In the genomic region with DNA sequence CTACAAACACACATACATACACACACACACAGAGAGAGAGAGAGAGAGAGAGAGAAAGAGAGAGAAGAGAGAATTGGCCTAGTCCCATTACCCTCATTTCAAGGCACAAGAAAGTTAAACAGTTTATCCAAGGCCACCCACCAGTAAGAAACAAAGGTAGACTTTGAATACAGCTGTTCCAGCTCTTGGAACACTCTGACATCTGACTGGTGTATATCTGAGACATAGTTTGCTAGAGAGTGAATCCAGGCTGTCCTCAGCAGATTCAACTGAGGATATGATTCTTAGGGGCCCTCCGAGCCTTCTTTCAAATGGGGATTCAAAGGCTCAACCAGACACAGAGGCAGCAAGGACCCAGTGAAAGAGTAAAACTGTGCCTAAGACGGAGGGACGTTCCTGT, we compare ENCODE assay signal across 16 mouse cellular contexts. TPM values are rescaled to one million over a fixed set of nuclear protein-coding genes. Genes with fewer than 3 reads are reported as not detected.
DNase-seq lines count a peak whose midpoint lies in the region; ATAC-seq and TF ChIP-seq lines count a peak whose summit lies in the region.
"Had no signal": no experiment of that assay in that cellular context is flagged by ENCODE, and none has a peak within 500 bp of the region (broad histone marks: within the 10 kb centered on the region; RNA-seq: fewer than 3 reads in every experiment).

No protein-coding gene starts in this region.

- WGBS in kidney, embryonic 14.5 days = 76% methylated on average over 3 of the region's 3 CpGs
- 42% methylated on average over 3 of the region's 3 CpGs for WGBS in lung, embryonic 16.5 days
- WGBS in intestine, embryonic 14.5 days = 51% methylated on average over 3 of the region's 3 CpGs
- 78% methylated on average over 3 of the region's 3 CpGs for WGBS in small intestine, adult 2 months

- no peaks in the 10 kb centered on the region for H3K36me3 ChIP-seq in kidney, embryonic 14.5 days (ENCODE audit: control insufficient read depth, insufficient read depth, low read length)
- no peaks in the 10 kb centered on the region for H3K36me3 ChIP-seq in lung, embryonic 16.5 days (ENCODE audit: control insufficient read depth, insufficient read depth, low read length)
- no peaks in the 10 kb centered on the region for H3K36me3 ChIP-seq in intestine, embryonic 14.5 days (ENCODE audit: control insufficient read depth, insufficient read depth, low read length)
- H3K36me3 ChIP-seq in small intestine, adult 2 months (ENCODE audit: control insufficient read depth, insufficient read depth, low read length) = no peaks in the 10 kb centered on the region
- H3K36me3 ChIP-seq: embryonic facial prominence, embryonic 12.5 days; limb, embryonic 13.5 days had no signal

- no peak for DNase-seq in kidney, adult 9 months
- no peak for DNase-seq in lung, postnatal 14 days
- DNase-seq in intestine, embryonic 14.5 days (ENCODE audit: low spot score) = no peak
- no peak for DNase-seq in thymus, postnatal 36 days
- no peak for DNase-seq in right cerebral cortex, adult 2 months (ENCODE audit: low spot score in 2 of 2)
- DNase-seq: adrenal gland, adult 2 months; cerebellum, adult 2 months; gastrocnemius, postnatal 25 days; heart, postnatal 4 days; midbrain, embryonic 14.5 days; thymus, postnatal 14 days had no signal

- H3K9me3 ChIP-seq in kidney, embryonic 14.5 days (ENCODE audit: control insufficient read depth, low read length) = no peaks in the 10 kb centered on the region
- H3K9me3 ChIP-seq in lung, embryonic 16.5 days (ENCODE audit: control insufficient read depth, low read length) = no peaks in the 10 kb centered on the region
- H3K9me3 ChIP-seq in intestine, embryonic 14.5 days (ENCODE audit: control insufficient read depth, low read length) = no peaks in the 10 kb centered on the region
- H3K9me3 ChIP-seq: embryonic facial prominence, embryonic 12.5 days; limb, embryonic 13.5 days had no signal

- H3K4me2 ChIP-seq in kidney, embryonic 14.5 days (replicated peaks; ENCODE audit: low read depth, low read length) = no peak overlapping the region
- peak overlapping the region; percentile 50 for H3K4me2 ChIP-seq in lung, embryonic 16.5 days (ENCODE audit: low read depth, low read length)
- H3K4me2 ChIP-seq in intestine, embryonic 14.5 days (ENCODE audit: low read length) = peak overlapping the region; percentile 24
- H3K4me2 ChIP-seq: embryonic facial prominence, embryonic 12.5 days; limb, embryonic 13.5 days had no signal

- TF ChIP-seq POLR2A in small intestine, adult 2 months (IDR thresholded peaks at IDR 0.05; ENCODE audit: low read depth, low read length) = no peak

- ATAC-seq in kidney, embryonic 14.5 days (ENCODE audit: low FRiP score, low TSS enrichment) = no peak
- peak; percentile 54 for ATAC-seq in lung, embryonic 16.5 days (ENCODE audit: low read depth)
- no peak for ATAC-seq in intestine, embryonic 14.5 days (replicated peaks; ENCODE audit: low FRiP score, low TSS enrichment, low read depth)

- no peak overlapping the region for H3K9ac ChIP-seq in kidney, embryonic 14.5 days (ENCODE audit: low read depth, low read length)
- H3K9ac ChIP-seq in lung, embryonic 16.5 days (ENCODE audit: low read length) = peak overlapping the region; percentile 48
- H3K9ac ChIP-seq in intestine, embryonic 14.5 days (ENCODE audit: low read length) = no peak overlapping the region
- H3K9ac ChIP-seq: embryonic facial prominence, embryonic 12.5 days; limb, embryonic 13.5 days had no signal

- H3K4me3 ChIP-seq in kidney, embryonic 14.5 days (ENCODE audit: low read length) = no peak overlapping the region
- H3K4me3 ChIP-seq in lung, embryonic 16.5 days (ENCODE audit: low read length) = no peak overlapping the region; the same call in 1 of the 2 replicates
- no peak overlapping the region for H3K4me3 ChIP-seq in intestine, embryonic 14.5 days (ENCODE audit: low read depth, low read length)
- no peak overlapping the region for H3K4me3 ChIP-seq in small intestine, adult 2 months (ENCODE audit: low read depth, low read length)
- H3K4me3 ChIP-seq: embryonic facial prominence, embryonic 12.5 days; limb, embryonic 13.5 days had no signal

- no peak for TF ChIP-seq CTCF in small intestine, adult 2 months (IDR thresholded peaks at IDR 0.05; ENCODE audit: extremely low read depth, insufficient read length, insufficient replicate concordance, low read depth, low read length)

- peaks cover 38% of the 10 kb centered on the region for H3K4me1 ChIP-seq in kidney, embryonic 14.5 days (ENCODE audit: control insufficient read depth, insufficient read depth, low read length)
- H3K4me1 ChIP-seq in lung, embryonic 16.5 days (replicated peaks; ENCODE audit: control insufficient read depth, insufficient read depth, low read length) = peaks cover 66% of the 10 kb centered on the region
- H3K4me1 ChIP-seq in intestine, embryonic 14.5 days (replicated peaks; ENCODE audit: control insufficient read depth, insufficient read depth, low read length) = peaks cover 47% of the 10 kb centered on the region
- peaks cover 35% of the 10 kb centered on the region for H3K4me1 ChIP-seq in small intestine, adult 2 months (ENCODE audit: control insufficient read depth, insufficient read depth, insufficient read length, low read length)

- peak overlapping the region; percentile 86 for H3K27ac ChIP-seq in kidney, embryonic 14.5 days (ENCODE audit: low read depth, low read length)
- H3K27ac ChIP-seq in lung, embryonic 16.5 days (ENCODE audit: low read length) = peak overlapping the region; percentile 95
- H3K27ac ChIP-seq in intestine, embryonic 14.5 days (ENCODE audit: low read depth) = peak overlapping the region; percentile 78
- H3K27ac ChIP-seq in small intestine, adult 2 months (ENCODE audit: insufficient read depth, low read depth, low read length) = peak overlapping the region; percentile 73
- H3K27ac ChIP-seq: embryonic facial prominence, embryonic 12.5 days; limb, embryonic 13.5 days had no signal

- no peaks in the 10 kb centered on the region for H3K27me3 ChIP-seq in kidney, embryonic 14.5 days (ENCODE audit: control insufficient read depth, insufficient read depth, low read length)
- no peaks in the 10 kb centered on the region for H3K27me3 ChIP-seq in lung, embryonic 16.5 days (ENCODE audit: control insufficient read depth, insufficient read depth, low read depth, low read length)
- H3K27me3 ChIP-seq in intestine, embryonic 14.5 days (replicated peaks; ENCODE audit: control insufficient read depth, insufficient read depth, low read length) = no peaks in the 10 kb centered on the region
- no peaks in the 10 kb centered on the region for H3K27me3 ChIP-seq in small intestine, adult 2 months (ENCODE audit: control insufficient read depth, insufficient read depth, low read length)
- H3K27me3 ChIP-seq: embryonic facial prominence, embryonic 12.5 days; limb, embryonic 13.5 days had no signal

RNA-seq across cellular contexts. Expression of a gene that starts 14.1 kb away (rescaled TPM):
- polyA plus RNA-seq in kidney, embryonic 14.5 days (2014; fragmentation: Nextera tagmentation; extraction: Ambion mirVana) = 14.5 and 17.1 TPM in 2 replicates
- 32.3 and 35.2 TPM in 2 replicates for polyA plus RNA-seq in lung, embryonic 16.5 days (2015; fragmentation: Nextera tagmentation; extraction: Ambion mirVana)
- polyA plus RNA-seq in intestine, embryonic 14.5 days (2014; fragmentation: Nextera tagmentation; extraction: Ambion mirVana) = 16.7 and 17.9 TPM in 2 replicates
- polyA plus RNA-seq in small intestine, adult 2 months (2012; rRNA removed) = 4.8 and 4.9 TPM in 2 replicates

RNA-seq across cellular contexts. Expression of a gene that starts 25.5 kb away (rescaled TPM):
- polyA plus RNA-seq in kidney, embryonic 14.5 days (2014; fragmentation: Nextera tagmentation; extraction: Ambion mirVana) = 28.1 and 33.0 TPM in 2 replicates
- 44.5 and 46.8 TPM in 2 replicates for polyA plus RNA-seq in lung, embryonic 16.5 days (2015; fragmentation: Nextera tagmentation; extraction: Ambion mirVana)
- polyA plus RNA-seq in intestine, embryonic 14.5 days (2014; fragmentation: Nextera tagmentation; extraction: Ambion mirVana) = 31.3 and 32.8 TPM in 2 replicates
- polyA plus RNA-seq in small intestine, adult 2 months (2012; rRNA removed) = 0.56 and 0.84 TPM in 2 replicates

Comparison
In these comparisons a context has a peak if more than half of its experiments do, and no peak if none do; other contexts are left out.
1. RNA of a gene that starts 25.5 kb away (polyA plus RNA-seq): 44.5 to 46.8 TPM in lung, embryonic 16.5 days, 28.1 to 33.0 TPM in kidney, embryonic 14.5 days and 31.3 to 32.8 TPM in intestine, embryonic 14.5 days; 0.56 to 0.84 TPM in small intestine, adult 2 months; every median in the first group is over 10 times any median in the second.
2. Peak in every context shown above with its lines, with median percentiles within 50 percentile points of each other: H3K27ac ChIP-seq.